Mouse (Mus musculus) retina, postnatal 7 days (tissue): ENCODE measurements at regions not wholly inside any gene's neighbourhood (a gene's known extent, or its start where the extent isn't known, plus 50 kb on each side); places are given as distances from the start of the nearest gene placed in this dataset.

Source experiments
- DNase-seq: peaks from one replicate; pipeline ENCODE4 v3.0.0-alpha.2; 2012; ENCODE audit warnings: low read depth, low spot score

DNA sequence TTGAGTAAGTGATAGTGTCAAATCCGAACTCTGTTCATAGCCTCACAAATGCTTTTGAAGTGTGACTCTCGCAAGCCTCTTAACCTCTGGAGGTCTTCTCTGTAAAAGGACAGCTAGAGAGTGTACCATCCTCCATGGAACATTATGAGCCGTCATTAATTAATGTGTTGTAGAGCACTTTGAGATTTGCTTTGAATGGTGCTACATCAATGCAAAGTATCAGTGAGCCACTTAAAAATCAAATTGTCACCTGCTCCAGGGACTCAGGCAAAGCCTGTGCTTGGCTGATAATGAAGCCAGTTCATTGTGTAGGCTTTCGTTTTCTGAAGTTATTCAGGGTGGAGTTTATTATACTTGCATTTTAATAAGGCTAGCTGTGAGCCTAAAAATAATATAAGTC is 801.8 kb upstream of the B3galt2 start:
- no peak for DNase-seq

DNA sequence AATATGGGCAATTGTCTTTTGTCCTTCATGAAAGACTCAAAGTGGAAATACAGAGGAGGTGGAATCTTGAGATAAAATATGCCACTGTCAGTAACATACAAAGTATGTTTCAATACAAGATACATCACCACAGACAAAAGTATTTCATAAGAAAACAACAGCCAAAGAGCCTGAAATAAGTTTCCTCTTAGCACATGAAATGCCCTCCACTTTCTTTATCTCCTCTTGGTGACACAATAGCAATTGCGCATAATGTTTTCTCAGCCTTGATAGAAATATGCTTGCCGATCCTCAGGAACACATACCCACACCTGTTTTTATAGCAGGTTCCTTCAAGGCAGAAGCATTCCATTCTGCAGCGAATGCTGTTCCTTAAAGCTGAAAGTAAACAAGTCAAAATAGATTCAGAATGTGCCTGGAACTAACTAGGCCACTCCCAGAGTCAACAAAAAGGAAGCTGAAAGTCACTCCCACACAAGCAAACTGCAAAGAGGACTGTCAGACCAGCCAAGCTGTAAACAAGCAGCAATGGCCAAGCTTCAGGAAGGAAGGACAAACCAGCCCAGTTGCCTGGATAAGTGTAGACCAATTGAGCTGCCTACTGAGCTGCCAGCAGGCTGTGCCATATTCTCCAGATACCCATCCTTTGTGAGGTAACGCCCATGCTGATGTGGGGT is 773.3 kb upstream of the B3galt2 start:
- DNase-seq: no peak

DNA sequence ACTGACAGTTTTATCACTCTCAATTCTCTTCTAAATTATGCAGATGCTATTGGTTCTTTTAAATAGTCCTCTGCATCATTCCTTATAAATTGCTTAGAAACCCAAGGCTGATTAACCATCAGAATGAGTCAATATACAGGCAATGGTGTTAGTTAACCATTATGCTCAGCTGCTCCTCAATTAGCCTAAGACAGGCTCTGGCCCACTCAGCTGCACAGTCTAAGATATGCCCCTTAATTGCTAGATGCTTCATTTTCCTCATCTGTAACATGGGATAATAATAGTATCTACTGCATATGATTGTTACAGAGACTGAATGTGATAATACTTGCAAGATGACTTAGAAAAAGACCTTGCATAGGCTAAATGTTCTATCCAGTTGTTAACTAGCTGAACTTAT is 748.6 kb upstream of the B3galt2 start:
- DNase-seq: no peak

DNA sequence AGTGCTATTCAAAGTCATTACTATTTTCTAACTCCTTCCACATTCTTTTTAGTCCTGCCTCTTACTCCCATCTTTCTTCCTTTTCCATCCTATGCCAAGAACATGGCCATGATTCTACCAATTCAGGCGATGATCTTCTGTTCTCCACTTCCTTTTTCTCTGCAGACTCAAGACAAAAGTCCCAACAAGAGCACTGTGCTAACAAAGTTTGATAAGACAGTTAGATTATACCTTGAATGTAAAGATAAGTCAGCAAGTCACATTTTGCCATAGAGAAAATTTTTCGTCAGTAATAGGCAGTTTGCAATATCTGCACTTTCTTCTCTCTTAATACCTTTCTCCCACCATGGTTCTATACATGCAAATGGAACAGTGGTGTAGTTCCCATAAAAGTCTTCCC is 747.3 kb upstream of the B3galt2 start:
- no peak for DNase-seq

DNA sequence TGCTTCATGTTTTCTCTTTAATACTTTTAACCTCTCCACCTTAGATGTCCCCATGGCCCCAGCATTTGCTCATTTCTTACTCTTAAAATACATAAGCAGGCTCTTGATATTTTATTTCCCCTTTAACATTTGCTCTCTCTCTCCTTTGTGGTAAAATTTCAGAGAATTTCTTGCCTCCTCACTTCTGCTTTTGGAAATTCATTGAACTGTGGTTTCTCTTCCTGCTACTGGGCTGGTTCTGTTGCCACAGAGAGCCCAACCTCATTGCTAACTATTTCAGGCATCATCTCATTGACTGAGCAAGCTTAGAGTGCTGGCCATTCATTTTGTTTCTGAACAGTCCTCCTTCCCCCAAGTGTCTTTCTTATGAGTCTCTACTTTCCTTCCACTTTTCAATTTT is 746.3 kb upstream of the B3galt2 start:
- DNase-seq: no peak

DNA sequence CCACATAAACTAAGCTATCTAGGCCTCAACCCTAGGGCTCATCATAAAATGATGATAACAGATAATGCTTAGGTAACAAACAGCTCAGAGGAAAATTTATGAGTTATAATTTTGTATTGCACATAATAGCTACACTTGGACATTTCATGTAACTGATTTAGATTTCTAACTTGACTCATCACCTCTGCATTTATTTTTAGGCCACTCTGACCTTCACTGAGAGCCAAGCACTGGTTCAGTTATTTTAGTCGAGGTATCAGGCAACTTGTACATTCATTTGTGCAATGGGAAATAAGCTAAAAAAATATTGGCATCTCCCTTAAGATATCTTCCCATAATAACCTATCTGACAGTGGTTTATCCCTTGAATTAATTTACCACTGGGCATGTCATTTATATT is 745.4 kb upstream of the B3galt2 start:
- DNase-seq: no peak

DNA sequence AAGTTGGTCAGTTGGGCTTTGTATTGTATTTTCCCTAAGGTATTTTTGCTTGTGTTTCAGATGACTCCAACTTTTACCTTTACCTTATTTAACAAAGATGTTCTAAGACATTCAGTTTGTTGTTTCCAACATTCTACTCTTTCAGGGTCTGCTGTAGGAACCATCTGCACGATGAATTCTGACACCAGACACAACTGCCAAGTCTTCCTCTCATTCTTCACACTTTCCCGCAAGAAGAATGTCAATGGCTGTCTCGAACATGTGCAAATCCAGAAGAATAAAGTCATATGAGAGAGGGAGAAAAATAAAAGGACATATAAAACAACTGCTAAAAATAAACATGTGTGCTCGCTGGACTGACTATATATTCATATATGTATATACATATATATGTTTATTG is 730.6 kb upstream of the B3galt2 start:
- DNase-seq: no peak

DNA sequence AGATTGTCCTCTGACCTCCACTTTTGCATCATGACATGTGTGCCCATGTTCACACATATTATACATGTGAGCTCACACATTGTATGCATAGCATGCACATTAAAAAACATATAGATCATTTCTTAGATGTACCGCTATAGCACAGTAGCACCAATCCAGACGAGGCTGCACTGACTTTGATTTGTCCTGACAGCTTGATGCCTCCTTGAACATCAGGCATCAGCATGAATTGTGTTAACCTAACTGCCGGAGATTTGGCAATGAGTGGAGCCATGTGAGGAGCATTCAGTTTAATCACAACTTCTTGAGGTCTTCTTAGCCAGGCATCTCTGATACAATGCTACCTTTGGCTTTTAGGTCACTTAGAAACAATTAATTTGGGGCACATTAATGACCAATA is 683.8 kb upstream of the B3galt2 start:
- peak; percentile 3 for DNase-seq

DNA sequence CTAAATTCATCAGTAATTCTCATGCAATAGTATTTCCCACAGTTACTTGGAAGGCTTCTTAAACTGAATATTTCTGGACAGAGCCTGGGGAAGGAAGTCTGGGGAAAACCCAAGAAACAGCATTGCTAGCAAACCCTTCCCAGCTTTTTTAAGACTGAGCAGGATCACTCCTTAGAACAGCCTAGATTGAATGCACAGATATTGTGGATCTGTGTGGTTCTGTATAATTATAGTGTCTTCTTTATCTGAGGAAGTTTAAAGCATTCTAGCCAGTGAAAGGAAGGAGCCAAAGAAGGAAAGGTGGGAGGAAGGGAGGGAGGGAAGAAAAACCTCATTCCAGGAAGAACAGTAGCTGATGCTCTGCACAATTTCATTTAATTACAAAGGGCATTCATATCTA is 669.0 kb upstream of the B3galt2 start:
- DNase-seq: no peak

DNA sequence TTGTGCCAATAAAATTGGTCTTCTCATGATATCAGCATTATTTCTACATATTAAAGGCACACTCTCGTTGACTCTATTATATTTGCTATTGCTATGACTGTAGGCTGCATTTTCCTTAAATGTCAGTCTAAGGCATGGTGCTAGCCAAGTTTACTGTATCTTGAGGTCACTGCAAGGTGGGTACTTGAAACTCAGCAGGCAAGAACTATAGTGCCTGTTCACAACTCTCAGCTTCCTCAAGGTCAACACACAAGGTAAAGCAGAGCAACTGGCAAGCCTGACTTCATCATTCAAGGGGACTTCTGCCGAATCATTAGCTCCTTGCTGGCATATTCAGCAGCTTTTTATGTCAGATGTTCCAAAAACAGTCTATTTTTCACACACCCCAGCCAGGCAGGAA is 667.1 kb upstream of the B3galt2 start:
- DNase-seq: no peak

DNA sequence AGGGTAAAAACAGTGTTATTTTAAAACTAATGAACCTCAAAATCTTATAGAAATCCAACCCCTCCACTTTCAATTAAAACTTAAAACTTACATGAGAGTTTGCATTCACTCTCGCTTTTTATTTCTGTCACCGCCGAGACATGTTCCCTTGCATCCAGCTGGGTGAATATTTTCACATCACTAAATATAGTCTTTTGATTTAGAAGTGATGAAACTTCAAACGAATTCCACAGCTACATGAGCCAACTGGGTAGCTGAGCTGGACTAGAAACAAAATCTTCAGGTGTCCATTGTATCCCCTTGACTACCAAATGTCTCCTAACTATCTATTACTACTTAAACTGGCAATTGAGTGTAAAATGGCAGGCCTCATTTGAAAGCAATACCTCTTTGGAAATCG is 657.5 kb upstream of the B3galt2 start:
- no peak for DNase-seq

DNA sequence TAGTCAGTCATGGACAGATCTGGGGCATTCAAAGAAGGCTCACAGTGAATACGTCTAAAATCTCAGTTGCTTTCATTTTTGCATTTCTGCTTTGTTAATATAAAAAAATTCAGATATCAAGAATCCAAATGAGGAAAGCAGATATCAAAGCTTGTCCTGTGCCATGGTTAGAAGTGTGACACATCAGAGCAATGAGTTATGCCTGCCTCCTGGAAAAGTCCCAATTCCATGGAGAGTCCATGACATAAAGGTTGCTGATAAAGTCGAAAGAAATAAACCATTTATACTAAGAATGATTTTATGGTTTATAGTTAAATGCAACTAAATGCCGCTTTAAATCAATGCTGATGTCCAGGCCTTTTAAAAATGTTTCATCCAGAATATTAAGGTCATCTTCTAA is 656.8 kb upstream of the B3galt2 start:
- DNase-seq: no peak

DNA sequence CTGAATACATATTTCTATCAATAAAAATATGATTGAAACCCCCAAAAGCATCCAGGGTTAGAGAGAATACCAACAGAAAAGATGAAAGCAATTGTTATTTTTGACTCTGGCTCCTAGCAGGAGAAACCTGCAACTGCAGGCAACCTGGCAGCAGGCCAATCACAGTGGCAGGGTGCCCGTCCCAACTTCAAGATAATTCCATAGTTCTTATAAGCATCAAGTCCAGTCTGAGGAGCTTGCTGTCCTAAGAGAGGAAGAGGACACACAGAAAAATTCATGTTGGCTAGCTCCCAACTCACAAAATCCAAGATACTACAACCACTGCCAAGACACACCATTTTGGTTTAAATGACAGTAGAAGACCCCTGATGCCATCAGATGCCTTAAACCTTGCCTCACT is 654.9 kb upstream of the B3galt2 start:
- no peak for DNase-seq

DNA sequence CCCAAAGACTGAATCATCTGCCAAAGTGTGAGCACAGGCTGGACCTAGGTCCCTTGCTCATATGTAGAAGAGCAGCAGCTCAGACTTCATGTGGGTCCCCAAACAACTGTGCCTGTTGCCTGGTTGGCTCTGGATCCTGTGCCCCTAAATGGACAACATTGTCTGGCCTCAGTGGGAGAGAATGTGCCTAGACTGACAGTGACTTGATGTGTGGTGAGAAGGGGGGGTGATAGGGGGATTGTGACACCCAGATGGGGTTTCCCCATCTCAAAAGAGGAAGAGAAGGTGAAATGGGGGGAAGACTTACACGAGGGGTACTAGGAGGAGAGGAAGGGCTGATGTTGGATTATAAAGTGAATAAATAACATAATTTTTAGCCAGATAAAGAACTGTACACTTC is 640.2 kb upstream of the B3galt2 start:
- no peak for DNase-seq

DNA sequence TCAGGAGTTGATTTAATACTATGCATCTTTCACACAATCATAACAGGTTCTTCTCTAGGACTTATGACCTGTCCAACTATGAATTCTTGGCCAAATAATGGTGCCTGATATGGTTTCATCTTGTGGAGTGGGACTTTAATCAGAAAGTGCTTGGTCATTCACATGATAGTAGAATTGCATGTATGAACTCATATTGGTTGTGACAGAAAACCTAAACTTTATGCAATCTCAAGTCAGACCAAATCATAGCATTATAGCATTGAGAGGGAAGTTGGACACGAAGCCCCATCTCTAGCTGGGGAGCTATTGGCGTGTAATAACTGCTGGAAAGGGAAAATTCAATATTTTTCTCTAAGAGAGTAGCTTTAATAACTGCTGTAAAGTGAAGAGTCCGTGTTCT is 639.4 kb upstream of the B3galt2 start:
- no peak for DNase-seq

DNA sequence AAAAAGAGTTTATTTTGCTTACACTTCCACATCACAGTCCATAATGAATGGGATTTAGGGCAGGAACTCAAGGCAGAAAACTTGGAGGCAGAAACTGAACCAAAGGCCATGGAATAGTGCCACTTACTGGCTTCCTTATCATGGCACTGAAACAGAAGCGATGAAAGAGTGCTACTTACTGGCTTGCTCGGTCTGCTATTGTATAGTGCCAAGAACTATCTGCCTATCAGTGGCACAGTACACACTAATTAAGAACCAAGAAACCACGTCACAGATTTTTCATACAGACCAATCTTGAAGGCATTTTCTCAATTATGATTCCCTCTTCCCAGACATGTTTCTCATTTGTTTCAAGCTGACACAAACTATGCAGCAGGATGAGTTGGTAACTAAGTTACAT is 634.4 kb upstream of the B3galt2 start:
- no peak for DNase-seq

DNA sequence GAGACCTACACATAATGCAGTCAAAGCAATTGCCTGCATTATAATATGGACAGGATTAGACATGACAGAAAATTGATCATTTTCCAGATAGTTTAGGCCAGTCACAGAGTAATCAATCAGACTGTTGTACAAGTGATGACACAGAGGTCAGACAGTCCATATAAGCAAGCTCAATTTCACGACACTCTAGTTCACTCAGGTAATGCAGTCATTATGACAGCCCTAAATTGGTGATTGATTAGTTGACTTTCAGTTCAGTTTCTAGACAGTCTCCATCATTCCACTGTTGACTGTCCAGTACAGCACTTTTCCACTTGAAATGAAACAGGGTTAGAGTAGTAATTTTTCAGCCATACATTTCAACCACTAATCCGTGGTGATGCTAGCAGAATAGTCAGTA is 620.5 kb upstream of the B3galt2 start:
- DNase-seq: no peak

DNA sequence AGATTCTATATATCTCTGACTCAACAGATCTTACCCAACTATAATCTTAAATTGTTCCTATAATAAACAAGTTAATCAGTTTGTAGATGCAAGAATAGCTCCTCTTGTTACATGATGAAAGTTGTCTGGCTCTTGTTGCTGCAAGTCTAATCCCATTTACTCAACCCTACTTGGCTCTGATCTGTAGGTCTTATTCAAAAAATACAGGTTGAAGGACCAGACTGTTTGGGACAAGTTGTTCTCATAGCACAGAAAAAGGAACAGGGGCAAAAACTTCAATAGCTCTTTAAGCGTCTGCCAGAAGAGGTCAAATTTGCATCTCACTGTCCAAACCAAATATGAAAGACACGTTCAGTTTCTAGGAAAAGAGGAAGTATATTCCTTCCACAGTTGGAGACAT is 587.3 kb upstream of the B3galt2 start:
- DNase-seq: no peak

DNA sequence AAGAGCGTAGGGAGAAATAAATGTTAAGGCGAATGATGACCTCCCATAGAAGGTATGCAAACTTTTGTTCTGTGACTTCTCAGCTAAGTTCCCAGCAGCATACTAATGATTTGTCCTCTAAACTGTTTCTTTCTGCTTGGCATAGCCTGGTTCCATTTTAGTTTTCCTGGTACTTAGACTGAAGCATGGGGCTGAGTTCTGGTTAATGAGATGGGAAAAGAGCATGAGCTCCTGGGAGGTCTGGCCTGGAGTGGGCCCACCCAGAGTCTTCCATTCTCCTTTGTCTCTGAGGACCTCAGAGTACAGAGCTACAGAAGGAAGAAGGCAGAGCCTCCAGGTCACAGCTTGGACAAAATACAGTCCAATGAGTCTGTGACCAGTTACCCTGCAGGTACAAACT is 586.9 kb upstream of the B3galt2 start:
- DNase-seq: no peak

DNA sequence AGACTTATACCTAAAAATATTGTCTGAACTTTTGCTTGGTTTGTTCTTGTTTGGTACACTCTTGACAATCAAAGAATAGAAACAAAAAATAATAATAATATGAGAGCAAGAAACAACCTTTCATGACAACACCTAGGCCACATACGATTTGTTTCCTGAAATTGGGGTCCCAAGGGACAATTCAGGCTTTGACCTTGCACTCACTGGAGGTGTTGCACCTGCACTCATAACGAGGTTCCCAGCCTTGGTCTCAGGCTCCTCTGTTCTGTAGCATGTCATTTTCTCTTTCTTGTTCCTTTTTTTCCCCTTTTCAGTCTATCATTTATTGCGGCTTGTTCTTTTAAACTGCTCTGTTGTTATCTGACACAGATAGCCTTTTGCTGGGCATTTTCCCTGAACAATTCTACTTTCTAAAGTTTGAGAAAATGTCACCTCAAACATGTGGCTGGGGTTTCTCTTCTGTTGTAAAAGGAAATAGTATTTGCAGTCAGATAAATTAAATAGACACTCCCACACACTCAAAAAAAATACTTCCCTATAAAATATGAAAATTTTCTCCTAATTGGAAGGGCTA is 585.9 kb upstream of the B3galt2 start:
- DNase-seq: no peak

DNA sequence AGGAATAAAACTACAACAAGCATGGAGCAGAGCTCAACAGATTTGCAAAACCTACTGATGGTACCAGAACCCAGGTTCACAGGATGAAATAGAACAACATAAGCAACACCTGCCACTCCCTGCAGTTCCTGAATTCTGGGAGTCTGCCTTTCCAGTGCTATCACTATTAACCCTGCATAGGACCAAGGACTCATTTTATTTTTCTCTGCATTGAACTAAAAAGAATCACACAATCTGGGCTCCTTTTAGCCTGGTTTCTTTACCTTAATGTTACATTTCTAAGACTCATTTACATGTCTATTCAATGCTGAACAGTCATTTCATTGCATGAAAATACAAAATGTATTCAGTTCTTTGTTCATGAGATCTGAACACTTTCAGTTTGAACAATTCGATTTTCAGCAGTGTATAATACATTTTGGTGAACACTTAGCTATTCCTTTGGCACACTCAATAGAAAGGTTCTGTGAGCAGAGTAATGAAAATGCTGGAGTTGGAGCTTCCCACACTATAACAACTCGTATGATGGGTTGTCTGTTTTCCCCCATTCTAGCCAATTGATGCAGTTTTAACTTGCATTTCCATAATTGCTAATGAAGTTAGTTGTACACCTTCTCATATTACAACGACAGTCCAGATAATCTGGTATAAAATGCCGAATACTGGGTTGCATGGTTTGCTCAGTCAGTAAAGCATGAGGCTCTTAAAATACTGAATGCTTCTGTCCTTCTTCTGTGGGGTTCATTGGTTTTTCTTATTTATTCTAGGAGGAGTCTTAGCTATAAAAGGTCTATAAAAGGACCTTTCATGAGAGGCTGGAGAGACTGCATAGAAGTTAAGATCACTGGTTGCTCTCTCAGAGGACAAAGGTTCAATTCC is 579.5 kb upstream of the B3galt2 start:
- DNase-seq: no peak

DNA sequence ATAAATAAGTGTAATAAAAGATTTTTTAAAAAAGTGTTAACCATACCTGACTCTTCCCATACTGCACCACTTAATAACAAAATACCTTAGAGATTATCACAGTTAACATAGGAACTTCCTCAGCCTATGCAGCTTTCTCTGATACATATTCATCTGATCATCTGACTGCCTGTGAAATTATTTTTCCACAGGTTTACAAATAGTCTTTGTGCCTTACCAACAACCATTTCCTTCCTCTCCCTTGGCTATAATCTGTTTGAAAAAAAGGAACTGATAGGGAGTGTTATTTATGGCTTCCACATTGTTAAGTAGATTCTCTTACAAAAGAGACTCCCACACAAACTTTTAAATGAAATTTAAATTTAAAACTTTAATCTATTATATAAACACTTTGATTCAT is 575.0 kb upstream of the B3galt2 start:
- DNase-seq: no peak

DNA sequence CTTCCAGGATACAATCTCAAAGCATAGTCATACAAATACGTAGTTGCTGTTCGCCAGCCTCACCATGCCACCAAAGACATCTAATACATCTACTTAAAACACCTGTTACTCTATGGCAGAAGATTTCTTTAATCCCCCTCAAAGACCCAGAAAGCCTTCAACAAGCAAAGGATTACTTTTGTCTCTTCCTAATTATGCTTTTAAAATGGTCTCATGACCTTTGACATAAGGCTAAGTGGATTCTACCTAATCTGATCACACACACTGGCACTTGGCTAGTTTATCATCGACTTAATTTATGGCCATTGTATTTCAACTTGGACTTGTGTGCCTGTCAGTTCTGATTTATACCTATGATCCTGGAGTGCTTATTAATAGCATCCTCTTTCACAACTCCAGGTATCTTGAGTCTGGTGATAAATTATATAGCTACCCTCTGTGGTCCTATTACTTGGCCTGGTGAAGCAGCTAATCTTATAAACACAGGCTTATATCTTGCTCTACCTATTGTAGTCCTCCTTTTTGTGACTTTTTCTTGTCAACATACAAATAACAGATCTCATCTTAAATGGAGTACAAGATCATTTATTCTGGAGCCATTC is 568.6 kb upstream of the B3galt2 start:
- DNase-seq: no peak
